ENCODE assay signal across 1 mouse cellular context in genomic region chr6:87737921-87738626, GRCm38 (mm10).
TF ChIP-seq lines count a peak whose summit lies in the region.

No protein-coding gene starts in this region.

TF ChIP-seq in CH12.LX, 34 proteins besides CTCF, POLR2A, EP300 and RAD21:
- TF ChIP-seq ETS1 (conservative IDR thresholded peaks at IDR 0.05; ENCODE audit: low read depth, low read length) = no peak
- no peak for TF ChIP-seq E2F4 (IDR thresholded peaks at IDR 0.05; ENCODE audit: insufficient replicate concordance, low read depth, low read length)
- 0 out of 2 replicates have a peak, but pooled peaks have one; percentile 15 for TF ChIP-seq SMC3 (IDR thresholded peaks at IDR 0.05; ENCODE audit: low read depth, low read length)
- TF ChIP-seq TCF12 (IDR thresholded peaks at IDR 0.05; ENCODE audit: low read depth, low read length) = no peak
- no peak for TF ChIP-seq MAFK (IDR thresholded peaks at IDR 0.05; ENCODE audit: insufficient replicate concordance, low read length)
- TF ChIP-seq POLR2AphosphoS2 (IDR thresholded peaks at IDR 0.05; ENCODE audit: low read depth, low read length) = no peak
- TF ChIP-seq USF2 (conservative IDR thresholded peaks at IDR 0.05; ENCODE audit: low read depth, low read length) = no peak
- TF ChIP-seq HCFC1 (IDR thresholded peaks at IDR 0.05; ENCODE audit: low read depth, low read length) = no peak
